Mouse (Mus musculus) lung, adult 2 months (tissue): ENCODE results near the gene Pparg.

Experiments used
- CTCF ChIP-seq: fragments of 200-500 bp; IDR thresholded peaks from 2 replicates; pipeline ENCODE4 v1.5.1; 2011; ENCODE audit warnings: mild to moderate bottlenecking, low read length, control low read depth; ENCODE audit not compliant: insufficient read depth
- POLR2A ChIP-seq: fragments of 200-500 bp; IDR thresholded peaks from 2 replicates; pipeline ENCODE4 v1.6.1; 2011; ENCODE audit warnings: low read depth, mild to moderate bottlenecking, control low read depth, low read length, borderline replicate concordance; ENCODE audit errors: extremely low read depth

GRCm38 (mm10) chr6:115485635-115486034, 124.9 kb downstream of the Pparg start:
- TF ChIP-seq CTCF: no peak
- TF ChIP-seq POLR2A: no peak
